Mouse (Mus musculus) E14TG2a.4 (cell line): ENCODE data around the gene Gm20388.

Experiments
- CTCF ChIP-seq: conservative IDR thresholded peaks from 2 replicates; pipeline ENCODE4 v1.5.1; 2014; ENCODE audit warnings: low read length
- NANOG ChIP-seq: IDR thresholded peaks from 2 replicates; pipeline ENCODE4 v1.6.1; 2014; ENCODE audit warnings: borderline replicate concordance, low read length, mixed read lengths
- POU5F1 ChIP-seq: IDR thresholded peaks from 2 replicates; pipeline ENCODE4 v1.6.1; 2014; ENCODE audit warnings: low read length, borderline replicate concordance

GRCm38 (mm10) chr8:124019782-124020181, 4109.1 kb downstream of the Gm20388 start:
- TF ChIP-seq NANOG (no peak), CTCF (no peak), POU5F1 (no peak)
